Mouse (Mus musculus): ENCODE measurements around the gene Prss23.

DNA sequence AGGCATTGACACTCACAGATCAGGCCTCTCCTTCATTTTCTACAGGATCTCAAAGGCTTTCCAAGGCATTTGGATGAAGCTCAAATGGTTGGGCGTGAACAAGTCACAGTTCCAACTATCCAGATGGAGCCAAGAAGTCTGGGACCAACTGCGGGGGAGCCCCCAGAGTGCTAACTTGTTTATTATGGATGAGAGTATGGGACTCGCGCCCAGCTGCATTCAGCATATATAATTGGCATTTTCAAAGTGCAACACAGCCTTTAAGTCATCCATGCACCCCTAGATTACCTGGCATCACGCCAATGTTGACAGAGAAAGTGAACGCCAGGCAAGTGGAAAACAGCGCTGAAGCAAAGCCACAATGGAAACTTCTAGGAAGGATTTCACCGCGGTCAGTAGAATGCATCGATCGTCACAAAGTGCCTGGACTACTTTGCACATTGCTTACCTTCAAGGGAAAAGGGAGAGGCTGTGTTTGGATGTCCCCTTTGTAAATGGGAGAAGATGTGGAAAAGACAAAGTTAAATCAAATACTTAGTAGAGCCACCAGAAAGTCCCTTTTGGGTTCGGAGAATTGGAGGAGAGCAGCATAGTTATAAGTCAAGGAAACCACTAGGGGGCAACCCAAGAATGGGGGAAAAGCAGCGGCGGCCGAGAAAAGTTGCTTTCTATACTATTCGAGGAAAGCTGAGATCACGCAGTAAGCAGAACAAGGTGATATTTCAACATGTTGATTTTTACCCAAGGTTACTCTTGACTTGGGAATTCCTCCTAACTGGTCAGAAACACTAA is 27.3 kb downstream of the Prss23 start:
- TF ChIP-seq CTCF (IDR thresholded peaks at IDR 0.05; ENCODE audit: low read depth, low read length) (no peak), GATA1 (IDR thresholded peaks at IDR 0.05; ENCODE audit: borderline replicate concordance, low read length) (no peak), TAL1 (conservative IDR thresholded peaks at IDR 0.05; ENCODE audit: low read depth, low read length) (no peak)
